Mouse (Mus musculus) heart, postnatal 25 days (tissue): Measurements from ENCODE around the gene Gm6588. TPM values are rescaled to one million over a fixed set of nuclear protein-coding genes. Genes with fewer than 3 reads are reported as not detected.

Experiments used
- DNase-seq: peaks from one replicate; pipeline ENCODE4 v3.0.0; 2022; ENCODE audit warnings: low spot score
- intact Hi-C: fragments of 180-260 bp; cut with DNase I; formaldehyde crosslinking; loops from one replicate; pipeline ENCODE4 v1.15.1; 2025
- total RNA-seq, 2 experiments: library from RNA; stranded (reverse); gene quantifications; 2 replicates each; pipeline ENCODE4 v1.2.3; 2021

Gm6588 gene
- total RNA-seq, 2 experiments from 2014 or later = not detected

- no peak for DNase-seq
- intact Hi-C loops = no loop called here
Measured at GRCm38 (mm10) chr5:112466331-112466730, 17.1 kb downstream of the Gm6588 start.

DNA sequence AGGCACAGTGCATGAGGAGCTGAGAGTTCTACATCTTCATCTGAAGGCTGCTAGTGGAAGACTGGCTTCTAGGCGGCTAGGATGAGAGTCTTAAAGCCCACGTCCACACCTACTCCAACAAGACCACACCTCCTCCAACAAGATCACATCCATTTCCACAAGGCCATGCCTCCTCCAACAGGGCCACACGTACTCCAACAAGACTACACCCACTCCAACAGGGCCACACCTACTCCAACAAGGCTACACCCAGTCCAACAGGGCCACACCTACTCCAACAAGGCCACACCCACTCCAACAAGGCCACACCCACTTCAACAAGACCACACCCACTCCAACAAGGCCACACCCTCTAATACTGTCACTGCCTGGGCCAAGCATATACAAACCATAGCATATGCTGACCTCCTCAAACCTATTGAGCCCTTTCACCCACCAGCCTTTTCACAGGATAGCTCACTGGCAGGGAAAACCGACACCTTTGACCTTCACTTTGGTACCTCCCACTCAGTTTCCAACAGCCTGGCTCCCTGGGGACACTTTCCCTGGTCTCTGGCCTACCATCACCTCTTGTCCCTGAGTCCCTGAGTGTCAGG lies 19.9 kb downstream of the Gm6588 start:
- intact Hi-C loops = no loop called here

GRCm38 (mm10) chr5:112470144-112470543 lies 20.9 kb downstream of the Gm6588 start:
- intact Hi-C loops = loop anchor here (10.0 kb wide), 2 partner anchors 395 to 585 kb away; no protein-coding TSS in a partner anchor
- no peak for DNase-seq

More for the DNA sequence above, 19.9 kb downstream of the Gm6588 start:
- no peak for DNase-seq

DNA sequence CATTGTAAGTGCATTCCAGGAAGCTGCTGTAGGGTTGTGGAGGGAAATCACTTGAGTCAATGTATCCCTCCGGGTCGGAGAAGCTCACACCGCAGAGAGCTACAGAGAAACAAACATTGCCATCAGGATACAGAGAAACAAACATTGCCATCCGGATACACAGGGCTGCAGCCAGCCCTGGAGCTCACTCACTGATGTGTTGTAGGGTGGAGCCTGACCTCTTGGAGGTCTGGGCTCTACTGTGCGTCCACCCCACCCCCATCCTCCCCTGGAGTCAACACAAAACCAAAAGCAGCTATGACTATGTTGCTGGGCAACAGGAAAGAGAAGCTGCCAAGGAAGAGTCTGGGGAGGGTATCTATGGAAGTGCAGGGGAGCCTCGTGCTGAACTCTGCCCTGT lies 24.2 kb downstream of the Gm6588 start:
- intact Hi-C loops = loop anchor here (10.0 kb wide), 2 partner anchors 391 to 581 kb away; no protein-coding TSS in a partner anchor
- DNase-seq = no peak

DNA sequence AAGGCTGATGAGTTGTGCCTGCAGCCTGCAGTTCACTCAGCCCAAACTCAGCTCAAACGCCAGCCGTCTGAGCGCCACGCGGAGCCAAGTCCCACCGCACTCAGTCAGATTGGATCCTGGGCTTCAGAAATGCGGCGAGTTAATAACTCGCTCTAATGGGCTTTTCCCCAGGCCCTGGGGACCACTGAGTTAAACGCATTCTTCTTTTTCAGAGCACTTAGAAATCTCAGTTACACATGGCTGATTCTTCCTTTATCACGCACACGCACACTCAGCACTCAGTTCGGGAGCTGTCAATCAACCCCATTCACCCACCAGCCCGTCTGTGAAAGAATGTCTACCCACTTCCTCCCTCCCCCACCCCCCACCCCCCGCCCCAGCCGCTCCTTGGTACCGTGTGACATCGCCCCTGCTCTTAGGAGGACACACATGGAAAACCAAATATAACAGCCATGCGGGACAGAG lies 32.8 kb downstream of the Gm6588 start:
- DNase-seq = no peak

DNA sequence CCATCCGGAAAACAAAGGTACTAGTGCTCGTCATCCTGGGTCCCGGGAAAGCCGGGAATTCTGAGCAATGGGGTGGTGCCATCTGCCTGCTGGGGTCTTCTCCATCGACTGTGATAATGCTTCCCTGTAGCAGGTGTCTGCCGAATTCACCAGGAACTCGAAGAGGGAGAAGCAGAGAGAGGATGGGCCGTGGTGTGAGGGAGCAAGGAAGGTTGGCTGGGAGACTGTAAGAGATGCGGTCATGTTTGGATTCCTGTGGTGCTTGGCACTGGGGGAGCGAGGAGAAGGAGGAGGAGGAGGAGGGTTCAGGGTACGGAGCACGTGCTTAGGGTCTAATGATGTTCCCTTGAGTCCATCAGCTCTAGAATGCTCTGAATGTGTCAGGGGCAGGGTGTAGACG lies 33.3 kb downstream of the Gm6588 start:
- intact Hi-C loops = no loop called here
- no peak for DNase-seq

More for the DNA sequence above, 32.8 kb downstream of the Gm6588 start:
- intact Hi-C loops = no loop called here

DNA sequence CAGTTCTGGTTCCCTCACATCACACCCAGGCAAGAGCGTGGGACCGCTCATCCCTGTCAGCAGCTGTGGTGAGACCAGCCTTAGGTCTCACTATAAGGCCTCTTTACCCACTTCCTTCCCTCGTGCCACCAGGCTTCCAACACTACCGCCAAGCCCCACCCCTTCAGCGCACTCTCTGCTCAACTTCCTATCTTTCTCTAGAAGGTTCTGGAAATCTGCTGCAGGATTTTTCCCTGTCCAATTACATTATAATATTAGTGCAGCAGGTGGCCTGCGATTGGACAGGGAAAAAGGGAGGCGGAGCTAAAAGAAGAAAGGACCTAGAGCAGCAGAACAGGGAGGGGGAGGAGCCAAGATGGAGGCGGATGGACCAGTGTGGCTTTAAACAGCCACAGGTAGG lies 33.8 kb downstream of the Gm6588 start:
- no peak for DNase-seq
- intact Hi-C loops = no loop called here

- no peak for DNase-seq
- intact Hi-C loops = no loop called here
Measured at GRCm38 (mm10) chr5:112484924-112485715, 35.9 kb downstream of the Gm6588 start.

DNA sequence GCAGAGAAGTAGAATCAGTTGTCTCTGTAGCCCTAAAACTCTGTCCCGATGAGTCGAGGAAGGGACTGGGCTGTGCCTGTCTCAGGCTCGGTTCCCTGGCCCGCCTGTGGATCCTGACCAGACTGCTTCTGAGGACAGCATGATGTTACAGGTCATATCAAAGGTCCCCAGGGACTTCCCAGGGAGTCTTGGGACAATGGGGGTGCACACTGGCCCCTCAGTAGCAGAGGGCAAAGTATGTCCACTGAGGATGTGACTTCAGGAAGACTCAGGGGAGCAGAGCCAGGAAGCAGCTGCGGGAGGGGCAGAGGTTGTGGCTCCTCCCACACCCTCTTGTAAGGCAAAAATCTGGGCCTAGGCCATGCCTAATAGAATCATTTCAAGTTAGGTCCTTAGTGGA lies 37.2 kb downstream of the Gm6588 start:
- no peak for DNase-seq

DNA sequence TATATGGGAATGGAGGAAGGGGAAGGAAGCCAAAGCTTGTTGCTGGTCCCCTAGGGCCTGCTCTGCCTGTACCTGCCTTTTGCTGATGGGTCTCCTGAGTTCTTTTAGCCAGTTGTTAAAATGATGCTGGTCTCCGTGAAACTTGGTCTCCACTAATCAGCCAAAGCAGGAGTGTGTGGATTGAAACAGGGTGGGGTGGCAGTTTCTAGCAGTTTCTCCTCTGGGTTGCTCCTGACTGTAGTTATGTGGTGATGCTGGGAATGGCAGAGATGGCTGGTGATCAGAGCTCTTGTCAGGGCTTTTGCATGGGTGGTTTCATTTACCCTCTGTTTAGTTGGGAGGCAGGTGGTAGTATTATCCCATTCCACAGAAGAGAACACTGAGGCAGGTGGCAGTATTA lies 38.3 kb downstream of the Gm6588 start:
- intact Hi-C loops = no loop called here
- DNase-seq = no peak

More for the DNA sequence above, 37.2 kb downstream of the Gm6588 start:
- intact Hi-C loops = no loop called here

DNA sequence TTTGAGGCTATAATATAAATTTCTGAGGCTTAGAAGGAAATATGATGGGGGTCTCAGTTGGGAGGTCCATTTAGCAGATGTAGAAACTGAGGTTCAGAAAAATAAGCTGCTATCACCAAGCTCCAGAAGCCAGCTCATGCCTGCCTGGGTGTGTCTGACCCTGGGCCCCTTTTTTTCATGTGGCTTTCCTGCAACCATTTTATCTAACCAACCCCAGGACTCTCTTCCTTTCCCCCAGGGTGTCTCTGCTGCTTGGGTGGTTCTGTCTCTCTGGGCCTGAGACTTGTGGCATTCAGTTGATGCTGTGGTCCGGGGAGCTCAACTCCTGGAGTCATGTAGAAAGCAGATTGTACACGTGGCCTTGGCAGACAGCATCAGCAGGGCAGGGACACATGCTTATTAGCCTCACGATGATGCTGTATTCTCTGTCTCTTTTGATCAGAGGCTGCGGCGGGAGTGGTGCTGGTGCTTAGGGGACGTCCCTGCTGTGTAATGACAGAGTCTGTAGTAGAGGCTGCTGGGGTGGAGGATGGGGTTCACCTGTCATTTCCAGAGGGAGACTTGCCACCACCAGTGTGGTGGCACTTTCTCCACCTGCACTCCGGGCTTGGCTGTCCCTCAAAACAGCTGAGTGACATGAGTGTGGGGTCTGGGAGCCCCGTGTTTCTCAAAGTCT lies 39.0 kb downstream of the Gm6588 start:
- no peak for DNase-seq
- intact Hi-C loops = no loop called here

- intact Hi-C loops = no loop called here
- no peak for DNase-seq
Measured at GRCm38 (mm10) chr5:112491489-112491888, 42.3 kb downstream of the Gm6588 start.

DNA sequence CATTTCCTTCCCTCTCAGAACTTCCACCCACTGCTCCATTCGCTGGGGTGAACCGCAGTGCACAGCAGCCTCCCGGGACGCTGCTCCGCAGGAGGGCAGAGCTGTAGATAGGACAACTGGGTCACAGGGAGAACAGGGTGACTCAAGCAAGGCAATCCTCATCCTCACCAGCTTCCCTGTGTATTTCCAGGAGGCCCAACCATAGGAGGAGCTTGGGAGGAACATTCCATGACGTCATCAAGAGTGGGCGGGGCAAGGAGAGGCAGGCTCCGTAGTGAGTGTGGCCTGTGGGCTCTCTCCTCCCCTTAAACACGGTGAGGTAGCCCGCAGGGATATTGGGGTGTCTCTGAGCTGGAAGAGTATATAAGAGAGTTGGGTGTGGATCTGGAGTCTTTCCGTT lies 44.3 kb downstream of the Gm6588 start:
- no peak for DNase-seq
- intact Hi-C loops = no loop called here

GRCm38 (mm10) chr5:112496753-112497369 lies 47.6 kb downstream of the Gm6588 start:
- DNase-seq = no peak
- intact Hi-C loops = no loop called here

GRCm38 (mm10) chr5:112498921-112499917 lies 50.0 kb downstream of the Gm6588 start:
- no peak for DNase-seq
- intact Hi-C loops = no loop called here

DNA sequence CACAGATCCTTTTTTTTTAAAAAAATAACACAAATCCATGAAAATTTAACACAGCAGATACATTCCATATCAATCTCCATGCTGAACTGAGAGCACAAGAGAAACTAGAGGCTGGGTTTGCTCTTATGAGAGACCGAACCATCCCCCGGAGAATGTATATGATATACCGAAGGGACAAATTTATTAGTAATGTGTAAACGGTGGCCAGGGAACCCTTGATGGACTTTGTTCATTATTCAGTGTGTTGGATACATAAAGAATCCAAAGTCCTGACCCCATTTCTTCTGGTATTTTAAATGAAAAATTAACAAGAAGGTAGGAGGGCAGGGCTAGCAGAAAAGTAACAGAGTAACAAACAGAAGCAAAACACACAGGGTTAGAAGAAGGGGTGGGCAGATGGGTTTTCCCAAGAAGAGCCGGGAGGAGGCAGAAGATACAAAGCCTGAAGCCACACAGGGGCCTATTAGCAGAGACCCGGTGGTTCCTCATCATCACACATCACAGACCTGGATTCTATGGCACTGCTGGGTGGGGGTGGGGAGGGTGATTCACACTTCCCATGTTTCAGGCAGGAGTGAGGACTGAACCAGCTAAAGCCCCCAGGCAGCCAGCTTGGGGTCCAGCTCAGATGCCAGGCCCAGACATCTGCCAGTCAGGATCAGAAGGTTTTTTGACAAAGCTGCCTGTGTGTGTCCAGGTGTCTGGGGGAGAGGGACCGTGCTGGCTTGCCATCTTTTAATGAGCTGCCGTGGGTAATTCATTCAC lies 50.9 kb downstream of the Gm6588 start:
- intact Hi-C loops = no loop called here
- DNase-seq = no peak
